Mouse (Mus musculus): ENCODE measurements around the gene Nap1l4. TPM values are rescaled to one million over a fixed set of nuclear protein-coding genes. Genes with fewer than 3 reads are reported as not detected.
"Not testable (repeated sequence)": the region's sequence is repeated elsewhere in the genome, so short reads cannot be mapped to it uniquely, and the experiment has no call there.

The Nap1l4 gene
- total RNA-seq (2022): 100 to 1,000 TPM in 3 of 4 experiments, 10 to 100 TPM in 1; 97.7 to 112 (median 104) TPM

- DNase-seq (ENCODE audit: low spot score in 2 of 2): peak; percentile 99 to 100
These were observed at the start of gene Nap1l4 for GRCm38 (mm10) chr7:143548976-143549457. Gene Nap1l4 (minus strand): TSS chr7:143549106.

- DNase-seq (ENCODE audit: low spot score in 2 of 2): no peak
These were observed 46.0 kb upstream of the Nap1l4 start for GRCm38 (mm10) chr7:143594865-143595264.

GRCm38 (mm10) chr7:143592255-143592654 lies 43.3 kb upstream of the Nap1l4 start:
- DNase-seq (ENCODE audit: low spot score in 2 of 2): no peak

- no peak for DNase-seq (ENCODE audit: low spot score in 2 of 2)
These were observed 39.1 kb upstream of the Nap1l4 start for GRCm38 (mm10) chr7:143588006-143588405.

GRCm38 (mm10) chr7:143587586-143587985 lies 38.7 kb upstream of the Nap1l4 start:
- DNase-seq (ENCODE audit: low spot score in 2 of 2): no peak

GRCm38 (mm10) chr7:143583956-143584355 lies 35.0 kb upstream of the Nap1l4 start:
- DNase-seq (ENCODE audit: low spot score in 2 of 2): peak in 1 of 2 experiments; percentile 37

GRCm38 (mm10) chr7:143583025-143583424 lies 34.1 kb upstream of the Nap1l4 start:
- no peak for DNase-seq (ENCODE audit: low spot score in 2 of 2)

GRCm38 (mm10) chr7:143575751-143576150 lies 26.8 kb upstream of the Nap1l4 start:
- no peak for DNase-seq (ENCODE audit: low spot score in 2 of 2)

- DNase-seq (ENCODE audit: low spot score in 2 of 2): no peak
These were observed 16.7 kb upstream of the Nap1l4 start for GRCm38 (mm10) chr7:143565648-143566039.

GRCm38 (mm10) chr7:143565015-143565647 lies 16.2 kb upstream of the Nap1l4 start:
- DNase-seq (ENCODE audit: low spot score in 2 of 2): no peak

GRCm38 (mm10) chr7:143563787-143564186 lies 14.9 kb upstream of the Nap1l4 start:
- no peak for DNase-seq (ENCODE audit: low spot score in 2 of 2)

GRCm38 (mm10) chr7:143557616-143558015 lies 8.7 kb upstream of the Nap1l4 start:
- DNase-seq (ENCODE audit: low spot score in 2 of 2): no peak

GRCm38 (mm10) chr7:143556964-143557610 lies 8.2 kb upstream of the Nap1l4 start:
- DNase-seq (ENCODE audit: low spot score in 2 of 2): peak; percentile 24 to 34

GRCm38 (mm10) chr7:143549588-143550220 lies 798 bp upstream of the Nap1l4 start:
- DNase-seq (ENCODE audit: low spot score in 2 of 2): no peak

- no peak for DNase-seq (ENCODE audit: low spot score in 2 of 2)
These were observed 510 bp downstream of the Nap1l4 start for GRCm38 (mm10) chr7:143548231-143548961.

- no peak for DNase-seq (ENCODE audit: low spot score in 2 of 2)
These were observed 2.4 kb downstream of the Nap1l4 start for GRCm38 (mm10) chr7:143546554-143546953.

- DNase-seq (ENCODE audit: low spot score in 2 of 2): no peak
These were observed 4.5 kb downstream of the Nap1l4 start for GRCm38 (mm10) chr7:143544368-143544767.

GRCm38 (mm10) chr7:143538671-143539070 lies 10.2 kb downstream of the Nap1l4 start:
- DNase-seq (ENCODE audit: low spot score in 2 of 2): no peak

GRCm38 (mm10) chr7:143538229-143538628 lies 10.7 kb downstream of the Nap1l4 start:
- not testable (repeated sequence) for DNase-seq (ENCODE audit: low spot score in 2 of 2)

- no peak for DNase-seq (ENCODE audit: low spot score in 2 of 2)
These were observed 12.7 kb downstream of the Nap1l4 start for GRCm38 (mm10) chr7:143536251-143536650.

- no peak for DNase-seq (ENCODE audit: low spot score in 2 of 2)
These were observed 15.6 kb downstream of the Nap1l4 start for GRCm38 (mm10) chr7:143533284-143533683.

- DNase-seq (ENCODE audit: low spot score in 2 of 2): no peak
These were observed 16.5 kb downstream of the Nap1l4 start for GRCm38 (mm10) chr7:143532410-143532809.
